Mouse (Mus musculus) WW6 (cell line): Measurements from ENCODE around the gene Ermp1.
"Not testable (repeated sequence)": the region's sequence is repeated elsewhere in the genome, so short reads cannot be mapped to it uniquely, and the experiment has no call there.

Experiments
- DNase-seq: peaks from one replicate; pipeline ENCODE4 v3.0.0-alpha.2; 2013; ENCODE audit warnings: low read depth, low spot score

Gene Ermp1

DNA sequence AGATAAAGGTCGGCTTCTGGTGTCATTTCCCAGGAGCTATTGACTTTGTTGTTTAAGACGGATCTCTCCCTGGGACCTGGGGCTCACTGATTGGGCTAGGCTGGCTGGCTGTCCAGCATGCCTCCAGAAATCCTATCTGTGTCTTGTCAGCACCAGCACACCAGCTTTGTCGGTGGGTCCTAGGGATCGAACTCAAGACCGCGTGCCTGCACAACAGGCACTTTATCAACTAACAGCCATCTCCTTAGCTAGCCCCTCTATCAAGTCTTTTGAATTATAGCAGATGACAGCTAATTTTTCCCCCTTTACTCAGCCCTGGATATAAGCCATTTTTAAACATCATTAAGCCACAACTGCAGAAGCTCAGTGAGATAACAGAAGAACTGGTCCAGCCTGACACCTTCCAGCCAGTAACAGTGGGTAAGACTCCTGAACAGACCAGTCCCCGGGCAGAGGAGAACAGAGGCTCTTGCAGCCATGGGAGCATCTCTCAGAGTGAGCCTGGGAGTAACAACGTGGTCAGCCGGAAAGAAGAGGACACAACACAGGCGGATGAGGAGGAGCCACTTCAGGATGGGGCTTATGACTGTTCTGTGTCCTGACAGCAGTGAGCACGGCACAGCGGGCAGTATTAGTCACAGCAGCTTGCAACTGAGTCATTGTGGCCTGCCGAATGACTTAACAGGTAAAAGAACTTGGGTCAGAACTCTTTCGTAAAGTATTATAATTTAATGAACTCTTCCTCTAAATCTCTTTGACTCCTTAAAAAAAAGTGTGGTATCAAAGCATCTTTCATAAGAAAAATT lies 44.5 kb downstream of the Ermp1 start:
- no peak for DNase-seq

GRCm38 (mm10) chr19:29598981-29599380 lies 49.2 kb downstream of the Ermp1 start:
- DNase-seq: no peak

DNA sequence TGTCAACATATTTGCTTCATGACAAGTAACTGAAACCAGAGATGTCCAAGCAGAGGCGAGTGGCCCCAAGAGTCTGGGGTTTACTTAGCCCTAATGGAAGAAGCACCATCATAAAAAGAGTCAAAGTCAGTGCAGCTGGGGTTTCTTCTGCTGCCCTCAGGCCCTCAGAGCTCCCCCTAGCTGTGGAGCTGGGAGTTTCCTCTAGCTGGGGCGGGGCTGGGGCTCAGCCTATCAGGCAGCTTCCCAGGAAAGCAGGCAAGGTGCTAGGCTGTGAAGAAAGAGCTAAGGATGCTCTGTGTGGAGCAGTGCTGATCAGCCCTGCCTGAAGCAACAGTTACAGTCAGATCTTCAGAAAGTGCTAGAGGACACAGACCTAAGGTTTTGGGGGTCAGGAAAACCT lies 51.2 kb downstream of the Ermp1 start:
- DNase-seq: peak; percentile 13

DNA sequence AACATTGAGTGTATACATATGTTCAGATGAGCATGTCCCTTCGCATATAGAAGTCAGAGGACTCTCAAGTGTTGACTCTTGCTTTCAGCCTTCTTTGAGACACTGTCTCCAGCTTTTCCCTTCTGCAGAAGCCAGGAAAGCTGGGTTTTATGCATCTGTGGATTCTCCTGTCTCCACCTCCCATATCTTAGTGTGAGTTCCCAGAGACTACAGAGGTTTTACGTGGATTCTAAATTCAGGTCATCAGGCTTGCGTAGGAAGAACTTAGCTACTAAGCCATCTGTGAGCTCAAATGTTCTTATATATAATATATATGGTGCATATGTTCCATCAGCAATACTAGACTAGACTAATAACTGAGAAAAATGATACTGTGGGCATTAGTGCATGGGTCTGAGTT lies 51.9 kb downstream of the Ermp1 start:
- DNase-seq: no peak

GRCm38 (mm10) chr19:29593783-29594182 lies 54.4 kb downstream of the Ermp1 start:
- DNase-seq: not testable (repeated sequence)

DNA sequence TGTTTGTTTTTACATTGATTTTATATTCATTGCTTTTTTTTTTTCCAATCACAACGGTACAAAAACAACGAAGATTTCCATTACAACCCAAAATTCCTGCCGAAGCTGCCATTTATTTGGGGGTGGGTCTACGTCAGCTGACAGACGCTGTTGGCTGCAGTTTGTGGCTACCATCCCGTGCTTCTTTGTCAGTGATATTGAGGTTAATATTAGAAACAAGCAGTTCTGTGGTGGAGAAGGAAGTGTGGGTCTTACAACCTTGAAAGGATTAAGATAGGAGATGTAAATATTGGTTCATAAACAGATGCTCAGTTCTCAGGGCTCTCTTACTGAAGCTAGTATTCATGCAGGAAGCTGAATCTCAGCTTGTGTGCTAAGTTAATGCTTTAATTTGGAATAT lies 64.5 kb downstream of the Ermp1 start:
- DNase-seq: no peak

- DNase-seq: no peak
These were observed 65.8 kb downstream of the Ermp1 start for GRCm38 (mm10) chr19:29582439-29582838.

GRCm38 (mm10) chr19:29566512-29566911 lies 81.7 kb downstream of the Ermp1 start:
- DNase-seq: no peak

DNA sequence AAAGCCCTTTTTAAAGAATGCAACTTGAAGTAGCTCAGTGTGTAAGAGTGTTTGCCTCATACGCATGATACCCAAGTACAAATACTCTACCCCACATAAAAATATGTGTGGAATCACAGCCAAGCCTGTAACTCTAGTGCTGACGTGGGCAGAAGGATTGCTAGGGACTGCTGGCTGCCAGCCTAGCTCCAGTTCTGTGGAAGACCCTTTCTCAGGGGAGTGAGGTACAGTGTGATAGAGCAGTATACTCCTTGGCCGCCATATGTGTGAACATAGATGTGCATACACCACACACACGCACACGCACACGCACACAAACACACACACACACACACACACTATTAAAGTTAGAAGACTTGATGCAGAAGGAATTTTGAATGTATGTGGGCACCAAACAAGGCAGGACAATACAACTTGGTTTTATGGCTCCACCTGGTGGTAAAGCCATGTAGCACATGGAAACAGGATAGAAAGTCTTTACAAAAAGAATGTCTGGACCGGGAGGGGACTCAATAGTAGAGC lies 84.9 kb downstream of the Ermp1 start:
- DNase-seq: peak; percentile 13

- no peak for DNase-seq
These were observed 85.6 kb downstream of the Ermp1 start for GRCm38 (mm10) chr19:29562603-29563002.

GRCm38 (mm10) chr19:29562166-29562565 lies 86.0 kb downstream of the Ermp1 start:
- DNase-seq: no peak
